Mouse (Mus musculus) testis, adult 2 months (tissue): ENCODE measurements around the gene Trp53rkb. TPM values are rescaled to one million over a fixed set of nuclear protein-coding genes. Genes with fewer than 3 reads are reported as not detected.
A peak's percentile ranks its signal among the peaks of the same experiment; 100 is the strongest.

ENCODE experiments used
- H3K27ac ChIP-seq: fragments of 200-500 bp; 2 replicates; pipeline ENCODE4 v1.5.1; 2012; ENCODE audit warnings: low read depth, low read length; ENCODE audit not compliant: control insufficient read depth, insufficient read depth
- H3K27me3 ChIP-seq: fragments of 200-500 bp; 2 replicates; pipeline ENCODE4 v1.6.1; 2012; ENCODE audit warnings: mild to moderate bottlenecking, low read length, moderate library complexity; ENCODE audit not compliant: control insufficient read depth, insufficient read depth
- H3K36me3 ChIP-seq: fragments of 200-500 bp; 2 replicates; pipeline ENCODE4 v1.6.1; 2012; ENCODE audit warnings: mild to moderate bottlenecking, low read length; ENCODE audit not compliant: control insufficient read depth, insufficient read depth
- H3K4me1 ChIP-seq: fragments of 200-500 bp; 2 replicates; pipeline ENCODE4 v1.6.1; 2012; ENCODE audit warnings: low read length; ENCODE audit not compliant: control insufficient read depth, insufficient read depth
- H3K4me3 ChIP-seq: fragments of 200-500 bp; 2 replicates; pipeline ENCODE4 v1.5.1; 2012; ENCODE audit warnings: low read depth, mild to moderate bottlenecking, low read length, moderate library complexity, mixed read lengths; ENCODE audit not compliant: control insufficient read depth
- CTCF ChIP-seq: fragments of 200-500 bp; IDR thresholded peaks from 2 replicates; pipeline ENCODE4 v1.5.1; 2012; ENCODE audit warnings: low read depth, mild to moderate bottlenecking, inconsistent platforms, low read length, moderate library complexity; ENCODE audit not compliant: control insufficient read depth, insufficient read depth, insufficient replicate concordance
- POLR2A ChIP-seq: fragments of 200-500 bp; IDR thresholded peaks from 2 replicates; pipeline ENCODE4 v1.6.1; 2012; ENCODE audit warnings: low read depth, mild to moderate bottlenecking, inconsistent platforms, low read length, moderate library complexity; ENCODE audit not compliant: control insufficient read depth
- polyA plus RNA-seq: library from polyadenylated mRNA; depleted of rRNA; stranded (reverse); fragments of >200 nt; gene quantifications from 2 replicates; pipeline ENCODE4 v1.2.3, GENCODE M21; 2012

Gene Trp53rkb
- polyA plus RNA-seq, 1 experiment = 31.2 TPM

DNA sequence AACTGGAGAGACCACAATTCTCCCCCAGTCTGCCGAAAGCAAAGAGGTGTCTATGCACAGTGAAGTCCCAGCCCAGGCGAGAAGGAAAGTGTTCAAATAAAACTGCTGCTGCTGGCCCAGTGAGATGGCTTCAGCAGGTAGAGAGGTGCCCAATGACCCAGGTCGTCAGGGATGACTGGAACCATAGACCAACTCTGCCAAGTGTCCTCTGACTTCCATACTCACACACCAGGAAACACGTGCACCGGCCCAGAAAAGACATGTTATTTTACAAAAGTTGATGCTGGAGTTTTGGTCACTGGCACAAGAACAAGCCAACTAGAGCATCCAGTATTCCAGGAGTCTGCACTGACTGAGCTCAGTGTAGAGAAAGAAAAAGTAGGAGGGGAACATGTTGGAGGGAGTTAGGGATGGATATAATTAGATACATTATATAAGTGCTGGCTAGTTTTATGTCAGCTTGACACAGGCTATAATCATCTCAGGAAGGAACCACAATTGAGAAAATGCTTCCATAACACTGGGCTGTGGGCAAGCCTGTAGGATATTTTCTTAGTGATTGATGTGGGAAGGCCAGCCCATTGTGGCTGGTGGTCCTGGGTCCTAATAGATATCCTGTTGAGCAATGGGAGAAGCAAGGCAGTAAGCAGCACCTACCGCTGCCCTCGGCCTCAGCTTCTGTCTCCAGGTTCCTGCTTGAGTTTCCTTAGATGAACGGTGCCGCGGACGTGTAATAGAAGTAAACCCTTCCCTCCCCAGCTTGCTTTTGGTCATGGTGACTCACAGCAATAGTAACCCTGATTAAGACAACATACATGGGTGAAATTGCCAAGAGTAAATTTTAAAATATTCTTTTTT is 7.5 kb downstream of the Trp53rkb start:
- H3K4me3 ChIP-seq = no peak overlapping the region
- TF ChIP-seq POLR2A = no peak
- no peak for TF ChIP-seq CTCF
- no peaks in the 10 kb centered on the region for H3K36me3 ChIP-seq
- 0 out of 2 replicates have a peak, but pooled peaks cover 3% of the 10 kb centered on the region for H3K4me1 ChIP-seq
- no peaks in the 10 kb centered on the region for H3K27me3 ChIP-seq
- no peak overlapping the region for H3K27ac ChIP-seq

DNA sequence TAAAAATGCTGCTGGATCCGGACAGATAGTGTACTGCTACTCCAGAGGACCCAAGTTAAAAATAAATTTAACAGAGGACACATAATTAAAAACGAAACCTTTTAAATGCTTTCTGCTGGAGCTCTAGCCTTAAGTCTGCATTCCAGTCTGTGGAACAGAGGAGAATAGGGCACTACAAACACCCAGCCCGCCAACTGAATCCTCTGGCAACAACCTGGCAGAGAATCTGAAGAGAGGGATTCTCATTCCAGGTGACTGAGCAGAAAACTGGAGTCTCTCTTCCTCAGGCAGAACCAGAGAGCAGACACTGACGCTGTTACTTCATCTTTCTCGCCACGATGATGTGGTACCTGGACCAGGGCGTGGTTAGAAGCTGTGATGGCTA is 8.1 kb downstream of the Trp53rkb start:
- H3K4me1 ChIP-seq = 0 out of 2 replicates have a peak, but pooled peaks cover 3% of the 10 kb centered on the region
- no peaks in the 10 kb centered on the region for H3K27me3 ChIP-seq
- H3K27ac ChIP-seq = no peak overlapping the region
- no peaks in the 10 kb centered on the region for H3K36me3 ChIP-seq
- no peak overlapping the region for H3K4me3 ChIP-seq
- no peak for TF ChIP-seq POLR2A

DNA sequence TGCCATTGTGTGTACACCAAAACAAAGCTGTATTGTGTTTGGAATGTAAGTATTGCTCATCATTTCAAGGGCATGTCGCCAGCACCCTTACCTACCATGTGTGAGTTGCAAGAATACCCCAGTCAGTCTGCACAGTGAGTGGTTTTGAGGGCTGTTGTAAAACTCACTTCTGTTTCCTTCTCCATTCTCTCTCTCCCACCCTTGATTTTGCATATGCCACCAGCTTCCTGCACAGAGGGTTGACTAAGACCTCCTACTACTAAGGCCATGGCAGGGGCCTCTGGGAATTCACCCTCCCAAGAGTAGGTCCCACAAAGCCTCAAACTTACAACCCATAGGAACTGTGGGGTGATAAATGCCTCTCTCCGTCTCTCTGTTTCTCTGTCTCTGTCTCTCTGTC is 9.1 kb downstream of the Trp53rkb start:
- TF ChIP-seq CTCF (no peak), POLR2A (no peak)

DNA sequence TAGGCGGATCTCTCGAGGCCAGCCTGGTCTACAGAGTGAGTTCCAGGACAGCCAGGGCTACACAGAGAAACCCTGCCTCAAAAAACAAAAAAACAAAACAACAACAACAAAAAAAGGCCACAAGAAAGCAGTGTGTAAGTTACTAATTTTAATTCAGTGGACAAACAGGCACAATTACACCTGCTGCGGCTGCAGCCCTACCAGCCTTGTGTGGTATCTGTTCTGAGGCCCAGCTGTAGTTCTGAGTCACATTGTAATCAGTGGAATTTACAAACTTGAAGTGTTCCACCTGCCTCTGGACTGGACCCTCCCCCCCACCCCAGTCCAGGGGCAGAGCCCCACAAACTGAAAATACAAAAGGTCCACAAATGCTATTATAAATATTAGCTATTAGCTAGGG is 11.0 kb downstream of the Trp53rkb start:
- Histone ChIP-seq H3K27ac (no peak overlapping the region), H3K36me3 (no peaks in the 10 kb centered on the region), H3K27me3 (no peaks in the 10 kb centered on the region), H3K4me1 (peaks cover 5% of the 10 kb centered on the region; the same call in 1 of the 2 replicates), H3K4me3 (no peak overlapping the region; the same call in 1 of the 2 replicates)
- peak; percentile 29; the same call in 1 of the 2 replicates for TF ChIP-seq POLR2A
- no peak for TF ChIP-seq CTCF

More for the DNA sequence above, 9.1 kb downstream of the Trp53rkb start:
- Histone ChIP-seq H3K27me3 (no peaks in the 10 kb centered on the region), H3K27ac (no peak overlapping the region), H3K36me3 (no peaks in the 10 kb centered on the region), H3K4me1 (peaks cover 5% of the 10 kb centered on the region; the same call in 1 of the 2 replicates), H3K4me3 (no peak overlapping the region)

DNA sequence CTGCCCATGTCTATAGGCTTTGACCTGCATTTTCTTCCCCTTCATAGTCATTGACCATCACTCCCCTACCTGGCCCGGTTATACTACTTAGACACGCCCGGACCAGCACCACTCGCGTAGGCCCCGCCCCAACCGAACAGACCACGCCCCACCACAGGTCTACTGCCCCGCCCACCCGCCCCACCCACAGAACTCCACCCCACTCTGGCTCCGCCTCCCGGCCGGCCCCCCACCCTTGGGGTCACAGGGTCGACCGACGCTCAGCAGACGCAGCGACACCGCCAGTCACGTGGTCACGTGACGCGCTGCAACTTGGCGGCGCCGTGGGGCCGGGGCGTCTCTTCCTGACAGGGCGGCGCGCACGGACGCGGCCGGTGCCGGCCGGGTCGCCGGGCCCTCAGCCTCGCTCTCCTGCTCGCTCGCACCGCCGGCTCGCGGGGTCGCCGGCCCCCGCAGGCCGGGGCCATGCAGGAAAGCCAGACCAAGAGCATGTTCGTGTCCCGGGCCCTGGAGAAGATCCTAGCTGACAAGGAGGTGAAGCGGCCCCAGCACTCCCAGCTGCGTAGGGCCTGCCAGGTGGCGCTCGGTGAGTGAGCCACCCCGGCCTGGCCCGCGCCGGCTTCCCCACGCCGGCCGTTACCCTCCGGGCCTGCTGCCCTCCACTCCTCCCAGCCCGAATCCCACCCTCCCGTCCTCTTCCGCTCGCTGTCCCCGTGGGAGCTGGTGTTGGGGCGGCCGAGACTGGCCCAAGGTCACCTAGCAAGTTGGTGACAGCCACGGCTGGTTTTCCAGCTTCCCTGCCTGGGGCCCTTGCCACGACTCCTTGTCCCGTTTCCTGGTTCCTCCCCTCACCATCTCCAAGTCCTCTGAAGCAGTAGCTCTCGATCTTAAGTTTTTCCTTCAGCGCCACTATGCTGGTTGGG is 13.2 kb downstream of the Trp53rkb start, which contains the start of gene Arfgef2:
TSS of gene Arfgef2 (plus strand) at position 339 of the 923 bp plus-strand sequence.
- peak within 1 kb of the TSS; percentile 33 for H3K27ac ChIP-seq
- H3K4me1 ChIP-seq = peaks cover 5% of the 10 kb centered on the region; the same call in 1 of the 2 replicates
- TF ChIP-seq CTCF (no peak), POLR2A (peak; percentile 81)
- H3K27me3 ChIP-seq = no peaks in the 10 kb centered on the region
- H3K4me3 ChIP-seq = peak within 1 kb of the TSS; percentile 87
- H3K36me3 ChIP-seq = no peaks in the 10 kb centered on the region

DNA sequence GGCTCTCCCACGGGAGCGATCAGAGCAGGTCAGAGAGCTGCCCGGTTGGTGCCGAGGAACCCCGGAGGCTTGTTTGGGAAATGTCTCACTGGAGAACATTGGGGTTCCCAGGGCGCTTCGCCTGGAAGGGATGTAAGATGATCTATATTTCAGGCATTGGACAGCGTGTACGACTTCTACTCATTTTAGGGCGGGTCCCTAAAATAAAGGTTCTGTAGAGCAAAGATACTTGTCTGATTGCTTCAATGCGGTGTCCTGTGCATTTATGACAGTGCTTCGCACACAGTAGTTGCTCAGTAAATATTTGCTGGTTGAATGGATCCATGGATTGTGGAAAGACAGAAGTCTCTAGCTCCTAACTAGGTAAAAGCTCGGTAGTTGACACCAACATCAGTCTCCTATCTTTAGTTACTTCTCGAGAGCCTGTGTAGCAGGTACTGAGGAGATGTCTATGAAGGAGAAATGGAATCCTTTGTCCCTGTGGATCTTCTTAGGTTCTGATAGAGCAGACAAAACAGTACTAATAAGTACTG is 13.9 kb downstream of the Trp53rkb start:
- Histone ChIP-seq H3K4me1 (peaks cover 5% of the 10 kb centered on the region; the same call in 1 of the 2 replicates), H3K4me3 (peak overlapping the region; percentile 87), H3K36me3 (no peaks in the 10 kb centered on the region), H3K27ac (no peak overlapping the region), H3K27me3 (no peaks in the 10 kb centered on the region)
- TF ChIP-seq CTCF (no peak), POLR2A (no peak)
